Mouse (Mus musculus): ENCODE data around the gene Usp7.
"Not testable (repeated sequence)": the region's sequence is repeated elsewhere in the genome, so short reads cannot be mapped to it uniquely, and the experiment has no call there.

Gene Usp7

DNA sequence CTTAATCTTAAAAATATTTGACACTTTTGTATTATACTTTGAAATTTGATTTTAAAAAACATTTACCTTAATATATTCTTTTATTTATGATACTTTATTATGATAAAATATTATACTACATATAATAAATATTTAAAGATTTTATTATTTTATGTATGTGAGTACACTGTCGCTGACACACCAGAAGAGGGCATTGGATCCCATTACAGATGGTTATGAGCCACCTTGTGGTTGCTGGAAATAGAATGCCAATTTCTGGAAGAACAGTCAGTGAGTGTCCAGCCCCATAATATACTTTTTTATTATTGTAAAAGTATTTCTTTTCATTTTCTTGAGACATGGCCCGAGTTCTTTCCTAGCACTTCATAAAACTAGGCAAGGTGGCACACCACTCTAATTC lies 10.4 kb downstream of the Usp7 start:
- no peak for DNase-seq

DNA sequence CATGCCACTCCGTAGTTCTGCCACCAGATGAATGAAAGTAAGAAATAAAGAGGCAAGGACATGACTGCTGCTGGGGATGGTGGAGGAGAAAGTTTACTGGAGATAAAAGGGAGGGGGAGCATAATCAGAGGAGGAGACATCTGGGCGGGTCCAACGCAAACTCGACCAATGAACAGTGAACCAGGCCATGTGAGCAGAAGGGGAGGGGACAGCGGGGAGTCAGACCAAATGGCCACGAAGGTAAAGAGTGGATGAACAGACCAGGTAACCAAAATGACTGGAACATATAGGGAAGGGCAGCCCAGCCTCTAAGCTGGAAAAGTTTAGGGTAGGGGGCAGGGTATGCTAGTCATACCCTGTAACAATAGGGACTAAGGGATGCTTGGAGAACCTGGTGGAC lies 10.9 kb downstream of the Usp7 start:
- no peak for DNase-seq

DNA sequence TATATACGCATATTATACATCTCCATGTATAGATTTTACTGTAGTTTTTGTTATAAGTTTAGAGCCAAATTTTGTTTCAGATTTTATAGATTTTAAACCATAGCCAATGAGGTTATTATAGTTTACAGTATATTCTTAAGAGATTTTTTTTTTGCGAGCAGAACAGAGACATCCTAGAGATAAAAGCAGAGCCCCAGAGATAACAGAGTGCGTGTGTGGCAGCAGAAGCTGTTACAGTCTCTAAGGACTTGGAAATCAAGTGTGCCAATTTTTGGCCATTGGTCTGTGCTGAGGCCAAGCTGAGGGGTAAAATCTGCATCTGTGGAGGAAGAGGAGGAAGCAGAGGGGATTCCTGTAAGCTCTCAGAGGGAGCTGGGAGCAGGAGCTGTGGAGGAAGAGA lies 11.9 kb downstream of the Usp7 start:
- DNase-seq = no peak

DNA sequence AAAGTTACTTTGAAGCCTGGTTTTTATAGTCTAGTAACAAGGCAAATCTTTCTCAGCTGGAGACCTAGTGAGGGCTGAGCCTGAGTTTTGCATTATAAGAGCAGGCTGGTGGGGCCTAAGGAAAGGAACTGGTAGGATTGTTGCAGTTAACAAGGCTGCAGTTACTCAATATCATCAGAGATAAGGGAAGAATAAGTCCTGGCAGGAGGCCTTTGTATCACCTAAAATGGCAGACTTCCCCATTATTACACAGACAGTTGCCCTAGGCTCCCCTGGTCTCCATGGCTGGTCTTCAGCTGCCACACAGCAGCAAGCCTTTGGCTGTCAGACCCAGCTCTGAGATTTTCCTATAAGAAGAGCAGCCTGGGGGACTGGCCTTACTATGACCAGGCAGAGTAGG lies 13.4 kb downstream of the Usp7 start:
- DNase-seq = no peak

GRCm38 (mm10) chr16:8777202-8777601 lies 14.9 kb downstream of the Usp7 start:
- DNase-seq = no peak

GRCm38 (mm10) chr16:8776634-8777033 lies 15.5 kb downstream of the Usp7 start:
- DNase-seq = no peak

DNA sequence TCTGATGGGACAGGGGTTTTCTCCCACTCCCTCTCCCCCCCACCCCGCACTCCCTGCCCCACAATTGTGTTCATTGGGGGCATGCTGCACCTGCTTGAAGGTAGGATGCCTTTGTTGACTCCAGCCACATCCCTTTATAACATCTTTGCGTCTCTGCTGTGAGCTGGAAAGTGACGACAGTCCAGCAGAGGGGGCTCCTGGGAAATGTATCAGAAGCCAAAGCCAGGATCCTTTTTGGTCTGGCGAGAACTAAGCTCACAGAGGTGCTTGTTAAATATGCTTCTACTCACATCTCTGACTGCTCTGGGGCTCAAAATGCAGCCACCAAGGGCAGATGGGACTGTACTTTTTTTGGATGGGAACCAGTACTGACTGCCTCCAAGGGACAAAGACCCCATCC lies 21.0 kb downstream of the Usp7 start:
- no peak for DNase-seq

GRCm38 (mm10) chr16:8770342-8770741 lies 21.8 kb downstream of the Usp7 start:
- not testable (repeated sequence) for DNase-seq

DNA sequence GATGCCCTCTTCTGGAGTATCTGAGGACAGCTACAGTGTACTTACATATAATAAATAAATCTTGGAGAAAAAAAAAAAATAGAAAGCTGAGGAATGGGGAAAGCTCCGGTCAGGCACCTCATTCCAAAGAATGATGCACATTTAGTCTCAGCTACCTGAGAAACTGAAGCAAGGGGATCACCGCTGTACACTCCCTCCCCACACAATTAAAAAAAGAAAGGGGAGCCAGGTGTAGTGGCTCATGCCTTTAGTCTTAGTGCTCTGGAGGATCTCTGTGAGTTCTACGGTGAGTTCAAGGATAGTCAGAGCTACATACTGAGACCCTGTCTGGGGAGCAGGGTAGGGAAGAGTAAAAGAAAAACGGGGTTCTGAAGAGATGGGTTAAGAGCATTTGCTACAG lies 22.6 kb downstream of the Usp7 start:
- no peak for DNase-seq

- DNase-seq = peak; percentile 72
These were observed 23.0 kb downstream of the Usp7 start for GRCm38 (mm10) chr16:8769065-8769464.

DNA sequence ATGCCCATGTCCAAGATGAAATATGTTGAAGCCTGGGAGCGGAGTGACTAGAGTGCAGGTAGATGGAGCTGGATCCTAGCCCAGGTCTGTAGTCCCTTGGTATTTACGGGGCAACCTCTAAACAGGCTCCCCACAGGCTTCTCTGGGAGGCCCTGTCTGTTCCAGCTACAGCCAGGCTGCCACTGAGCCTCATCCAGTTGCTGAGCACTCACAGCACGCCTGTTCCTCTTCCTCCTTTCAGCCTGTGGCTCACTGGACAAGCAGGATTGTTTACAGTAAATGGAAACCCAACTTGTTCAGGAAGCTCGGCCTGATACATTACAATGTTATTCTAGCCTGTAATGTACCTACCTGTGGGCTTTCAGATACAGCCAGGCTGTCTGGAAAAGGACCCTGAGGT lies 23.5 kb downstream of the Usp7 start:
- peak; percentile 7 for DNase-seq

DNA sequence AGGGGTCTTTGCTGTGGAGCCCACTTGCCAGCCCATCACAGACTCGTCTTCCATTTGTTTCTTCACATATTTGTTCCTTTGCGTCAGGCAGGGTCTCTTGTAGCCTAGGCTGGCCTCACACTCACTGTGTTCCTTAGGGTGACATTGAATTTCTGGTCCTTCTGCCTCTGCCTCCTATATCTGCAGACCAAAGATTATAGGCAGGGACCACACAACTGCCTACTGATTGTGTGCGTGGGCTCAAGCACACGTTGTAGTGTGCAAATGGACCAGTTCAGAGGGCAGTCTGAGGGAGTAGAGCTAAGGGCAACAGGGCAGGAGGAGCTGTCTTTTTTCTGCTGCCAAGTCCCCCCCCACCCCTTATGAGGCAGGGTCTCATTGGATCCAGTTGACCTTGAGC lies 24.0 kb downstream of the Usp7 start:
- DNase-seq = no peak

DNA sequence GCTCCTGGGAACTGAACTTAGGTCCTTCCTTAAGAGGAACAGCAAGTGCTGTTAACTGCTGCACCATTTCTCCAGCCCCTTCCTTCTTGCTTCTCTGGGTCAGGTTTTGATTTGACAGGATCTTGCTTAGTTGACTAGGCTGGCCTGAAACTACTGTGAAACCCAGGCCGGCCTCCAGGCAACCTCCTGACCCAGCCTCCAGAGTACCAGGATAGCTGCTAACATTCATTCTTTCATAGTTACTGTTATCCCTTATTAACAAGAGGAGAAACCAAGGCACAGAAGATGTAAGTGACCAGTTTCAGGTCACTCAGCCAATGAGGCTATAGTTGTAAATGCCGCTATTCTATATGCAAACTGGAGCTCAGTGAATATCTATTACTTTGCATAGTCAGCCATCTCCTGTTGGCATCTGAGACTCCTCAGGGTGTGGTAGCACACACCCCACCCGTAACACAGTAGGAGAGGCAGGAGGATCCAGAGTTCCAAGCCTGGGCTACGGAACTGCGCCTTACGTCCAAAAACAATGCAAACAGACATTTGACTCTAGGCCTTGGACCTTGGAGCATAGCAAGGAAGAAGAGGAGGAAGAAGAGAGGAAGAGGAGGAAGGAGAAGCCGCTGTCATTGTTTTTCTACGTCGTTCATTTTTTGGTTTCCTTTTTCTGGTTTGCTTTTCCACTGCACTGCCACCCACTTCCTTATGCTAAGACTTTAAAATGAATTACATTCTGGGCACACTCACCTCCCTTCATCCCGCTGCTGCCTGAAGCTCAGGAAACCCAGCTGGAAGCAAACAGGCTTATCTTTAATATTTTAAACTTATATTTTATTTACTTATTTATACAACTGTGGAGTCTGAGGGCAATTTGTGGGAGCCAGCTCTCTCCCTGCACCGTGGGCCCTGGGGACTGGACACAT lies 24.7 kb downstream of the Usp7 start:
- no peak for DNase-seq

DNA sequence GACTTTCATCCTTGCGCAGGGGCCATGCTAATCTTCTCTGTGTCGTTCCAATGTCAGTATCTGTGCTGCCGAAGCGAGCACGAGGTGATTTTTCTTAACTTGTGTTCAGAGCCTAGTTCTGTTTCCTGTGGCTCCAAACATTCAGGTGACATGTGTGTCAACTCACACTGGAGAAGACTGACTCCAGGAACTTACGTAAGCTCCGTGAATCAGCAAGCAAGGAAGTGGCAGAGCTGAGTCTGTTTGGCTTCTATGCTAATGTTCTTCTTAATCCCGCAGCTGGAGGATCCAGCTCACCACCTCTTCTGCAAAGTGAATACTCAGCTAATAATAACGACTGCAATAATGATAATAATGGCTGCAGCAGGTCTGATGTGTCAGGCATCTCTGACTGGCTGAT lies 25.9 kb downstream of the Usp7 start:
- DNase-seq = no peak

DNA sequence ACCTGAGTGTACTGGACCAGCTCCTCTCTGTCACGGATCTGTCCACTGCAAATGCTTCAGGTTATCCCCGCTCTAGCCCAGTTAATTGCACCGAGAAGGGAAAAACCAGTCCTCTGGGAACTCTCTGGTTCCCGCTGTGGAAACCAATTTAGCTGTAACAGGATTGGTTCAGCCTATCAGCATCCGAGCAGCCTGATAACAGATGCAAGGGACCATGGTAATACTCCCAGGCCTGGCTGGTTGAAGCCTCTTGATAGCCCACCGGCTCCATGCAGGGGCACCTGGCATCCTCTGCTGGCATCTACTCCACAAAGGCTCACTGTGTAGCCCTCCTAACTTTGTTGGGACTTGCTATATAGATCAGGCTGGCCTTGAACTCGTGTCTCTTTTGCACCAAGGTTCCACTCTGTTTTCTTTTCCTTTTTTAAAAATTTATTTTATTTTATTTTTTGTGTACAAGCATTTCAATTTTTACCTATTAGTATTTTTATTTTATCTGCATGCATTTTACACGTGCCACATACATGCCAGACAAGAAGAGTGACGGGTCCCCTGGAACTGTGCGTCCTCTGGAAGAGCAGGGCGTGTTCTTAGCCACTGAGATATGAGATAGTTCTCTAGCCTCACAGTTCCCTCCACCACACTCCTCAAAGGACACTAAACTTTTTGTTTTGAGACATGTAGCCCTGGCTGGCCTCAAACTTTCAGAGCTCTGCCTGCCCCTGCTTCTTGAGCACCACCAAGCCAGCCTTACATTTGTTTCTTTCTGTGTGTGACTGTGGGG lies 27.8 kb downstream of the Usp7 start:
- DNase-seq = no peak

DNA sequence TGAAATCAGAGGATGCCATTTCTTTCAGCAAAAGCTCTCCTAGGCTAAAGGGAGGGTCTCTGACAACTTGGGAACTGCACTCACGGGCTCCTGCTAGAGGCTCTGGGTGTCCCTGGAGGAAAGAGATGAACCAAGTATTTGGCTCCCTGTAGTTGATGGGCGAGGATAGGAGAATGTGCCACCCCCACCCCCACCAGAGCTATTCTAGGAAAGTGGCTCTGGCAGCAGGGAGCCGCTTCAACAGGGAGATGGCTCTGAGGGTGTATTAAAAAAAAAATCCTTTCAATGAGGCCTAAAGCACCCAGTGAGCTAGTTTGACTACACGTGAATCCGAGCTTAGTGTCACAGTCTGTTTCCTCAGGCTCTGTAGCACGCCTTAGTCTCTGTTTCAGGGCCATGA lies 29.1 kb downstream of the Usp7 start:
- no peak for DNase-seq

GRCm38 (mm10) chr16:8761894-8762293 lies 30.2 kb downstream of the Usp7 start:
- DNase-seq = no peak

DNA sequence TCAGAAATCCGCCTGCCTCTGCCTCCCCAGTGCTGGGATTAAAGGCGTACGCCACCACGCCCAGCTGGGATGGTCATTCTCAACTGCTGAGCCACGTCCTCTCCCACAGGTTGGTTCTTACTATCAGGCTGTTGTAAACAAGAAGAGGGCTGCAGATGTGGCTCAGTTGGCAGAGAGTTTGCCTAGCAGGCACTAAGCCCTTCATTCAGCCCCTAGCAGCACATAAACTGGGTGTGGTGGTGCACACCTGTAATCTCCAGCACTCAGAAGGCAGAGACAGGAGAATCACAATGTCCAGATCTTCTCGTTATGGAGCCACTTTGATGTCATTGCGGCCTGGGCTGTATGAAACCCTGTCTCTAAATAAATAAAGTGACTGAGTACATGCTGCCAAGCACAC lies 31.1 kb downstream of the Usp7 start:
- DNase-seq = no peak

GRCm38 (mm10) chr16:8758979-8759378 lies 33.1 kb downstream of the Usp7 start:
- DNase-seq = no peak

- DNase-seq = no peak
These were observed 33.9 kb downstream of the Usp7 start for GRCm38 (mm10) chr16:8758193-8758592.

DNA sequence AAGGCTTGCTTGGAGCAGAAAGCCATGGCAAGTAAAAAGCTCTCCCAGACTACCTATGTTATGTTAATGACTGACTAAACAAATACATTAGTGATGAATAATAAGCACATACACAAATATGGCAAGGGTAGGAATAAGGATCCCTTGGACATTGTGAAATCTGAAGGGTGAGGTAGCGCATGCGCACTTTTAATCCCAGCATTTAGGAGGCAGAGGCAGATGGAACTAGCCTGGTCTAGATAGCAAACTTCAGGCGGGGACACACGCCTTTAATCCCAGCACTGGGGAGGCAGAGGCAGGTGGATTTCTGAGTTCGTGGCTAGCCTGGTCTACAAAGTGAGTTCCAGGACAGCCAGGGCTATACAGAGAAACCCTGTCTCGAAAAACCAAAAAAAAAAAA lies 34.5 kb downstream of the Usp7 start:
- DNase-seq = not testable (repeated sequence)

DNA sequence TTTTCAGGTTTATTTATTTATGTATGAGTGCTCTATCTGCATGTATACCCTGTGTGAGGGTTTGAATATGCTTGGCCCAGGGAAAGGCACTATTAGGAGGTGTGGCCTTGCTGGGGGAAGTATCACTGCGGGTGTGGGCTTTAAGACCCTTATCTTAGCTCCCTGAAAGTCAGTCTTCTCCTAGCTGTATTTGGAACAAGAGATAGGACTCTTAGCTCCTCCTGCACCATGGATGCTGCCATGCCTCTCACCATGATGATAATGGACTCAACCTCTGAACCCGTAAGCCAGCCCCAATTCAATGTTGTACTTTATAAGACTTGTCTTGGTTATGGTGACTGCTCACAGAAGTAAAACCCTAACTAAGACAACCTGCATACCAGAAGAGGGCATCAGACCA lies 39.8 kb downstream of the Usp7 start:
- DNase-seq = no peak

GRCm38 (mm10) chr16:8751555-8752235 lies 40.4 kb downstream of the Usp7 start:
- DNase-seq = no peak

DNA sequence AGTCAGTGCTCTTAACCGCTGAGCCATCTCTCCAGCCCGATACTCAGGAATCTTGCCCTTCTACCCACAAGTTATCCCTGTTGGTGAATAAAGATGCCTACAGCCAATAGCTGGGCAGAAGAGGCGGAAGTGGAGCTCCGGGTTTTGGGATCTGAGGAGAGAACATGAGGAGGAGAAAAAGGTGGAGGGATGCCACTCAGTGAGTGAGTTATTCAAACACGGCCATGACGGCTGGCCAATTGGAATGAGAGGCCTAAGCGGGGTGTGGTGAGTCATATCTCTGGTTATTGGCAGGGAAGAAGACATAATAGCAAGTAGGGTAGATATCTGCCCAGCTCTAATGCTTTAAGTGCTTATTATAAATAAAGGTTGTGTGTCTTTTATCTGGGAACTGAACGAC lies 43.2 kb downstream of the Usp7 start:
- DNase-seq = no peak
